Mouse (Mus musculus) embryo, embryonic 9.5 days (tissue): Measurements from ENCODE around the gene Slc16a8.
A peak's percentile ranks its signal among the peaks of the same experiment; 100 is the strongest.

ENCODE experiments used
- DNase-seq: peaks from one replicate; pipeline ENCODE4 v3.0.0-alpha.2; 2017; ENCODE audit errors: extremely low spot score

The Slc16a8 gene

GRCm38 (mm10) chr15:79254661-79255060 is at the start of gene Slc16a8:
TSS of gene Slc16a8 (minus strand) at chr15:79254761.
- no peak for DNase-seq

- no peak for DNase-seq
These were observed 49.2 kb upstream of the Slc16a8 start for GRCm38 (mm10) chr15:79303725-79304124.

DNA sequence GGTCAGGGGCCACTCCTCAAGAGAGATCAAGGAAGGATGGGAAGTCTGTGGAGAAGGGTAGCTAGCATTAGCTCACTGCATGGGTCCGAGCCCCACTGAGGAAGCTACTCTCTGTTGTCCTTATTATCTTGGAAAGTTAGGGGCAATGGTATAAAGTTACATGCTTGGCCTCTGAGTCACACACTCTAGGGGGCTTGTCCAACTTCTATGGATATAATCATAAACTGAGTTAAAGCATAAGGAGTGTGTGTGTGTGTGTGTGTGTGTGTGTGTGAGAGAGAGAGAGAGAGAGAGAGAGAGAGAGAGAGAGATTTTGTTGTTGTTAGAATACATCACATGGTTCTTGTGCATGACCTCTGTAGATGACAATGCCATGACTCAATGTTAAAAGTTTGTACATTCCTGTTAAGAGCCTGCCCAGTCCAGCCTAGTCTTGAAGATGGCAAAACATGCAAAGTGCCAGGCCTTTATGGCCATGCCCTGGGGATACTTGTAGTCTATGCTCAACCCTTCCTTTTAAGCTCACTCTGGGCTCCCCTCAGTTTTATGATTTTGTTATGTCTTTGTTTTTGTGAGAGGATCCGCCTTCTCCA is 45.1 kb upstream of the Slc16a8 start:
- DNase-seq = no peak

DNA sequence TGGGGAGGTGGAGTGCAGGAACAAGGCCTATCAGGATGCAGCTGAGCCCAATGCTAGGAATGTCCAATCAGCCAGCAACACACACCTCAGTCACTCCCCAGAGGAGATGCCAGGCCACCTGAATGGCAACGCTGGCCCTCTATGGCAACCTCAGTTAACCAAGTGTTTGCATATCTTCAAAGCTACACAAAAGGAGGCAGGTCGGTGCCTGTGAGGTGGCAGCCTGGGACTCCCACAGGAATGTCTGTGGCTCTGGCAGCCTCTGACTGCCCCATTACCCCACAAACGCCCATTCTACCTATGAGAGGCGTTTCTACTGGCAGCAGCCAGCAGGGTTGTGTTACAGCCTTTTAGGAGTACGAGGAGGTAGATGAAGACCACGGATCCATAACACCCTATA is 44.0 kb upstream of the Slc16a8 start:
- DNase-seq = no peak

- no peak for DNase-seq
These were observed 38.2 kb upstream of the Slc16a8 start for GRCm38 (mm10) chr15:79292779-79293178.

DNA sequence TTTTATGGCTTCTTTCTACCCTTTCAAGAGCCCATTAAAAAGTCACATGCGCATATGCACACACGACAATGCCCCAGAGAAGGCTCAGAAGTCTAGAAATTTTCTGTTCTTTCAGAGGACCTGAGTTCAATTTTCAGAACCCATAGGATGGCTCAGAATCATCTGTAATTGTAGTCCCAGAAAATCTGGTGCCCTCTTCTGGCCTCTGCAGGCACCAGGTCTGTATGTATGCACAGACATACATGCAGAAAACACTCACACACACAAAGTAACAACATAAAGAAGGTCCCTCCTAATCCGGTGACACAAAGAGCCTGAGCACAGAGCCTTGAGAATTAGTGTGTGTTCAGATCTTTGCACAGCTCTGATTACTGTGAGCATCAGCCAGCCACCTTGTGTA is 35.8 kb upstream of the Slc16a8 start:
- no peak for DNase-seq

- no peak for DNase-seq
These were observed 34.9 kb upstream of the Slc16a8 start for GRCm38 (mm10) chr15:79289441-79289840.

GRCm38 (mm10) chr15:79288387-79288786 is 33.8 kb upstream of the Slc16a8 start:
- no peak for DNase-seq

DNA sequence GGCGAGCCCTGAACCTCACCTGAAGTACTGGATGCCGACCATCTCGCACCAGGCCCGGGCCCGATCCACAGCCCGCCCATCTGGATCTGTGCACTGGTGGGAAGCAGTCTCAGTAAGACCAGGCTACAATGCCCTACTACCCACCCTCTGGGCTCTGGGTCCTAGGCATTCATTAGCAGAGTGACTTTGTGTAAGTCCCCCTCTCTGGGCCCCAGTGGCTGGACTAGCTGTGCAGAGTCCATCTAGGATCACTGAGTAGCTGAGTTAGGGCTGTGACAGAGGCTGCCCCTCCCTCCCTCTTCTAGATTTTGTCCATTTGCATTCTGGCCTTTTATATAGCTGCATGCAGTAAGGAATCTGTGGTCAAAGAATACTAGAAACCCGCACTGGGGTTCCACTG is 32.5 kb upstream of the Slc16a8 start:
- no peak for DNase-seq

DNA sequence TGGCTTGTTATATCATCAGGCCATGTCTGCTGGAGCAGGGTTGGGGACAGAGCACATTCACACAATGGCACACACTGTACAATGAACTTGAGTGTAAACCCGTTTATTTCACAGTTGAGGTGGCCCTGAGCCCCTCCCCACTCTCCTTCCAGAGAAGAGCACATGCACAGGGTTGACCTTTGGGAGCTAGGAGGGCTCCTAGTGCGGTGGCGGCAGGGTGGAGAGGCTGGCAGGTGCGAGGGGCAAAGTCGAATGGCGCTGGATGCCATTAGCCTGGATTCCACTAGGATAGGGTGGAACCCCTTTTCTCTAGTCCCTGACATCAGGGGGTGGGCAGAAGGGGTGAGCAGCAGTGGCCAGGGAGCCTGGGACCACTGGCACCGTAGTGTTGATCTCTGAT is 31.6 kb upstream of the Slc16a8 start:
- no peak for DNase-seq

- DNase-seq = no peak
These were observed 30.8 kb upstream of the Slc16a8 start, which contains the start of gene Baiap2l2 for GRCm38 (mm10) chr15:79285399-79285798. TSS of gene Baiap2l2 (minus strand) at chr15:79285537.

DNA sequence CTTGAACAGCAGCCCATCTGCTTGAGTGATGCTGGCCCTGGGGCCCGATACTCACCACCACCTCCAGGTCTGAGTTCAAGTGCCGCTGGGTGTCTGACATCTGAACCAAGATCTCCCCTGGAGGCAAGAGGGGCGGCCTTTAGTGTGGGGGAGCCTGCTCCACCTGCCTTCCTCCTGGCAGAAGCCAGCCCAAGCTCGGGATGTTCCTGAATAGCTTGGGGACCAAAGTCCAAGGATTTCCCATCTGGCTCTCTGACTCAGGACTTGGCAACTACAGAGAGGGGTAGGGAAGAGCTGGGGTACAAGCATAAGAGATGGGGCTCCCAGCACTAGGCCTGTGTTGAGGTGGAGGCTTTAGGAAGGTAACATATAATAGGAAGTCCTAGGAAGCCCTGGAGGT is 28.8 kb upstream of the Slc16a8 start:
- no peak for DNase-seq

GRCm38 (mm10) chr15:79282434-79282833 is 27.9 kb upstream of the Slc16a8 start:
- no peak for DNase-seq

- no peak for DNase-seq
These were observed 26.8 kb upstream of the Slc16a8 start for GRCm38 (mm10) chr15:79281389-79281788.

- DNase-seq = no peak
These were observed 26.3 kb upstream of the Slc16a8 start for GRCm38 (mm10) chr15:79280850-79281249.

DNA sequence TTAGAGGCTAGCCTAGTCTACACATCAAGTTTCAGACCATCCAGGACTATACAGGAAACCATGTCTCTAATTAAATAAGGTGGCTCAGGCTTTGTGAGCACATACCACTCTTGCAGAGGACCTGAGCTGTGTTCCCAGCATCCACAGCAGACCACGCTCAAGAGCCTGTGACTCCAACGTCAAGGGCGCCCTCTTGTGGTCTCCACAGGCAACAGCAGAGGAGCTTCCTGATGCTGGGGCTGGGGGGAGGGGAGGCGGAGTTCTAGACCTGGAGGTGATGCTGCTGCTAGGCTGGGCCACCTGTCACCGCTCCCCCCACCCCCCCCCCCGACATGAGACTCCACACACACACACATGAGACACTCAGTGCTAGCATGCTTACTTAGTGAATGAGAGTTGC is 25.6 kb upstream of the Slc16a8 start:
- no peak for DNase-seq

DNA sequence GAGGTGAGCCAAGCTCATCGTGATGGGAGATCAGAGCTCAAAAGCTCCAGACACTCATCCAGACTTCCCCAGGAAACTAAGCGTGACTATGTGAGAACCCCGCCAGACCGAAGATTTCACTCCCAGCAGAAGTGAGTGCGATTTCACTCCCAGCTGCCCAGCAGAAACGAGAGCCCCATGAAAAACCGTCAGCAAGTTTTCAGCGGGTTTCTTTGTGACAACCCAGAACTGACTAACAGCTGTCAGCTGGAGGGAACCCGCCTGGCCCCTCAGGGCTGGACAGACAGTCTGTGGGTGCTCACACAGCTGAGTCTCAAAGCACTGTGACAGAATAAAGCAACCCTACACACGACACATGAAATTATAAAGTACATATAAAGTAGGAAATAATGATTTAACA is 23.2 kb upstream of the Slc16a8 start:
- DNase-seq = no peak

DNA sequence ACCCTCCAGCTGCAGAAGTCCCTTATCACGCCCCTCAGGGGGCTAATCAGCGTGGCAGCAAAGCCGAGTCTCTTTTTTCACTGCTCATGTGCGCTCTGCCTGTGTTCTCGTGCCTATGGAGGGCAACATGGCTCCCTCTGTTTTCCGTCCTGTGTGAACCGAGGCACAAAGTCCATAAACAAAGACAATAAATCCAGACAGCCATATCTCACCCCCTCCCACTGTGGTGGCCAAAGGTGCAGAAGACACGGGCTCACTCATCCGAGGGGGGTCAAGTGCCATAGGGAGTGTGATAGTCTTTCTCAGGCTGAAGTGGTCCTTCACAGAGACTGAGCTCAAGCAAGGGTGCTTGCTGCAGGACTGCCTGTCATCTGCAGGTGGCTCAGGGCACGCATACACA is 18.5 kb upstream of the Slc16a8 start:
- no peak for DNase-seq

GRCm38 (mm10) chr15:79271124-79271746 is 16.7 kb upstream of the Slc16a8 start:
- peak; percentile 58 for DNase-seq

DNA sequence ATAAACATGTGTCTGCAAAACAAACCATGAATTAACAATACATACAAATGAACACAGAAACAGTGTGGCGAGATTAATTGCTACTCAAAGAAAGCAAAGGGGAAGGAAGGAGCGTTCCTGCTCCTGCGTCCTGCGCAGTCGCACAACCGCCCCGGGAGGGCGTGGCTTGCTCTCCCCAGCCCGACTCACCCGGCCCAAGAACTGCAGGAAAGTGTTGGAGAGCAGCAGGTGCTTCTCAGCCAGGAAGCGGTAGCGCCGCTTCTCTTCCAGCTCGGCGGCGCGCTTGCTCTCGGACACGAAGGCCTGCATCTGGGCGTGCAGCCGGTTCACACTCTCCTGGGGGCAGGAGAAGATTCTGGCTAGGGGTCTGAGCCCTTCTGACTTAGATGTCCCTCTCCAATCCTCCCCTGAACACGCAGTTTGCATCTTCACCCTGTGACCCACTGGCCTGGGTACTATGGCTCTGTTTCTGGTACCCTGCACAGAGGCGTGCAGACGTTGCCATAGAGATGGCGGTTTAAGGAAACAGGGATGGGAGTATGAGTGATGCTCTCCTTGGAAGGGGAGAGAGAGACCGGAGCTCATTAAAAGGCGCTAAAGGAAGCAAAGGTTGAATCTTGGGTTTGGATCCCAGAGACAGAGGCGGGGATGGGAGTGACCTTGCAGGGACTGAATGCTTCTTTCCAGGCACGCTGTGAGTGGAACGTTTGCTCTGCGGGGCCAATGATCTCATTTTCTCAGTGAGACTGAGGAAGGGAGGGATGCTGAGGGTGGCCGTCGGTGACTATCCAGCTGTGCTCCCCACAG is 16.0 kb upstream of the Slc16a8 start:
- DNase-seq = peak; percentile 68

DNA sequence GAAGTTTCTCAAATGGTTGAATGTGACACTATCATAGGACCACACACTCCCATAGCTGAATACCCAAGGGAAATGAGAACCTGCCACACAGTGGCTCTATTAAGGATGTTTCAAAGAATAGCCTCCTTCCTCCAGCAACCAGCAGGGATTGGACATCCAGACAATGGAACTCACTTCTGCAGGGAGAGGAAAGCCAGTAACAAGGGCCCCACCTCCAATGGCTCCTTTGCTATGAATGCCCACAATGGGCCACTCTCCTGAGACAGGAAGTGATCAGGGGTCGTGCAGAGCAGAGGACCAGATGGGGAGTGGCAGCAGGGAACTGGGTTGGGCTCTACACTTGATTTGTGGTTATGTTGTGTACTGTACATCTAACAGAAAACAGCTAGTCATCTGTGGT is 14.0 kb upstream of the Slc16a8 start:
- no peak for DNase-seq

- DNase-seq = no peak
These were observed 10.8 kb upstream of the Slc16a8 start for GRCm38 (mm10) chr15:79265384-79265783.

- DNase-seq = no peak
These were observed 9.2 kb upstream of the Slc16a8 start for GRCm38 (mm10) chr15:79263726-79264125.
